Mouse (Mus musculus): ENCODE data around the gene Arsg. TPM values are rescaled to one million over a fixed set of nuclear protein-coding genes. Genes with fewer than 3 reads are reported as not detected.

Gene Arsg
- total RNA-seq, 1 experiment: 1.0 TPM

GRCm38 (mm10) chr11:109460586-109460985 lies 12.6 kb upstream of the Arsg start:
- in situ Hi-C loops (cut with MboI; ENCODE audit: low sequenced_read_pairs in 2 of 2, unreplicated experiment in 2 of 2): no loop called here
- Histone ChIP-seq H3K27ac (ENCODE audit: insufficient read depth, low read depth, low read length, poor library complexity, severe bottlenecking) (no peak overlapping the region), H3K9me3 (ENCODE audit: control insufficient read depth, insufficient read depth, low read depth, low read length) (no peaks in the 10 kb centered on the region), H3K4me3 (ENCODE audit: insufficient read depth in 1 of 2, low read depth in 1 of 2, low read length in 2 of 2, poor library complexity in 1 of 2, severe bottlenecking in 1 of 2) (no peak overlapping the region), H3K9ac (ENCODE audit: insufficient read depth, low read depth, low read length, poor library complexity, severe bottlenecking) (no peak overlapping the region), H3K36me3 (ENCODE audit: control insufficient read depth, insufficient read depth, low read length, poor library complexity, severe bottlenecking) (peaks cover 8% of the 10 kb centered on the region), H3K4me1 (ENCODE audit: control insufficient read depth in 2 of 2, insufficient read depth in 2 of 2, low read length in 2 of 2, poor library complexity in 1 of 2) (no peaks in the 10 kb centered on the region)
- TF ChIP-seq ZNF384 (IDR thresholded peaks at IDR 0.05; ENCODE audit: low read depth, low read length): no peak
- TF ChIP-seq HCFC1 (IDR thresholded peaks at IDR 0.05; ENCODE audit: borderline replicate concordance, insufficient read depth, low read length): no peak
- TF ChIP-seq ZC3H11A (IDR thresholded peaks at IDR 0.05; ENCODE audit: borderline replicate concordance, low read depth, low read length): no peak
- no peak for TF ChIP-seq MAFK (IDR thresholded peaks at IDR 0.05; ENCODE audit: insufficient read depth, low read depth, low read length)
- TF ChIP-seq CHD2 (IDR thresholded peaks at IDR 0.05; ENCODE audit: low read depth, low read length): no peak
- DNase-seq (ENCODE audit: low read depth, low spot score): no peak

- Histone ChIP-seq H3K36me3 (ENCODE audit: control insufficient read depth, insufficient read depth, low read length, poor library complexity, severe bottlenecking) (peaks cover 11% of the 10 kb centered on the region), H3K9me3 (ENCODE audit: control insufficient read depth, insufficient read depth, low read depth, low read length) (no peaks in the 10 kb centered on the region), H3K9ac (ENCODE audit: insufficient read depth, low read depth, low read length, poor library complexity, severe bottlenecking) (no peak overlapping the region), H3K4me1 (ENCODE audit: control insufficient read depth in 2 of 2, insufficient read depth in 2 of 2, low read length in 2 of 2, poor library complexity in 1 of 2) (peaks cover 0 to 2% of the 10 kb centered on the region in 2 experiments; a peak in 1 of 4 replicates), H3K27ac (ENCODE audit: insufficient read depth, low read depth, low read length, poor library complexity, severe bottlenecking) (no peak overlapping the region), H3K4me3 (ENCODE audit: insufficient read depth in 1 of 2, low read depth in 1 of 2, low read length in 2 of 2, poor library complexity in 1 of 2, severe bottlenecking in 1 of 2) (no peak overlapping the region)
- TF ChIP-seq ZNF384 (IDR thresholded peaks at IDR 0.05; ENCODE audit: low read depth, low read length) (no peak), MAFK (IDR thresholded peaks at IDR 0.05; ENCODE audit: insufficient read depth, low read depth, low read length) (no peak), ZC3H11A (IDR thresholded peaks at IDR 0.05; ENCODE audit: borderline replicate concordance, low read depth, low read length) (no peak), CHD2 (IDR thresholded peaks at IDR 0.05; ENCODE audit: low read depth, low read length) (no peak), HCFC1 (IDR thresholded peaks at IDR 0.05; ENCODE audit: borderline replicate concordance, insufficient read depth, low read length) (no peak)
- DNase-seq (ENCODE audit: low read depth, low spot score): no peak
- in situ Hi-C loops (cut with MboI; ENCODE audit: low sequenced_read_pairs in 2 of 2, unreplicated experiment in 2 of 2): no loop called here
Measured at GRCm38 (mm10) chr11:109465068-109465467, 8.1 kb upstream of the Arsg start.

GRCm38 (mm10) chr11:109466987-109467386 lies 6.2 kb upstream of the Arsg start:
- H3K27ac ChIP-seq (ENCODE audit: insufficient read depth, low read depth, low read length, poor library complexity, severe bottlenecking): no peak overlapping the region; the same call in 1 of the 2 replicates
- no peak overlapping the region for H3K9ac ChIP-seq (ENCODE audit: insufficient read depth, low read depth, low read length, poor library complexity, severe bottlenecking)
- peaks cover 11% of the 10 kb centered on the region for H3K36me3 ChIP-seq (ENCODE audit: control insufficient read depth, insufficient read depth, low read length, poor library complexity, severe bottlenecking)
- peaks cover 0 to 3% of the 10 kb centered on the region in 2 experiments; a peak in 1 of 4 replicates for H3K4me1 ChIP-seq (ENCODE audit: control insufficient read depth in 2 of 2, insufficient read depth in 2 of 2, low read length in 2 of 2, poor library complexity in 1 of 2)
- H3K4me3 ChIP-seq (ENCODE audit: insufficient read depth in 1 of 2, low read depth in 1 of 2, low read length in 2 of 2, poor library complexity in 1 of 2, severe bottlenecking in 1 of 2): no peak overlapping the region
- in situ Hi-C loops (cut with MboI; ENCODE audit: low sequenced_read_pairs in 2 of 2, unreplicated experiment in 2 of 2): no loop called here
- no peak for DNase-seq (ENCODE audit: low read depth, low spot score)
- H3K9me3 ChIP-seq (ENCODE audit: control insufficient read depth, insufficient read depth, low read depth, low read length): no peaks in the 10 kb centered on the region
- TF ChIP-seq HCFC1 (IDR thresholded peaks at IDR 0.05; ENCODE audit: borderline replicate concordance, insufficient read depth, low read length): no peak
- TF ChIP-seq ZC3H11A (IDR thresholded peaks at IDR 0.05; ENCODE audit: borderline replicate concordance, low read depth, low read length): no peak
- TF ChIP-seq MAFK (IDR thresholded peaks at IDR 0.05; ENCODE audit: insufficient read depth, low read depth, low read length): no peak
- no peak for TF ChIP-seq CHD2 (IDR thresholded peaks at IDR 0.05; ENCODE audit: low read depth, low read length)
- TF ChIP-seq ZNF384 (IDR thresholded peaks at IDR 0.05; ENCODE audit: low read depth, low read length): no peak

- in situ Hi-C loops (cut with MboI; ENCODE audit: low sequenced_read_pairs in 2 of 2, unreplicated experiment in 2 of 2): no loop called here
- Histone ChIP-seq H3K36me3 (ENCODE audit: control insufficient read depth, insufficient read depth, low read length, poor library complexity, severe bottlenecking) (peaks cover 5% of the 10 kb centered on the region; the same call in 1 of the 2 replicates), H3K4me1 (ENCODE audit: control insufficient read depth in 2 of 2, insufficient read depth in 2 of 2, low read length in 2 of 2, poor library complexity in 1 of 2) (peaks cover 0 to 3% of the 10 kb centered on the region in 2 experiments; a peak in 1 of 4 replicates), H3K27ac (ENCODE audit: insufficient read depth, low read depth, low read length, poor library complexity, severe bottlenecking) (no peak overlapping the region), H3K9me3 (ENCODE audit: control insufficient read depth, insufficient read depth, low read depth, low read length) (no peaks in the 10 kb centered on the region), H3K9ac (ENCODE audit: insufficient read depth, low read depth, low read length, poor library complexity, severe bottlenecking) (no peak overlapping the region), H3K4me3 (ENCODE audit: insufficient read depth in 1 of 2, low read depth in 1 of 2, low read length in 2 of 2, poor library complexity in 1 of 2, severe bottlenecking in 1 of 2) (no peak overlapping the region)
- TF ChIP-seq ZNF384 (IDR thresholded peaks at IDR 0.05; ENCODE audit: low read depth, low read length): no peak
- TF ChIP-seq HCFC1 (IDR thresholded peaks at IDR 0.05; ENCODE audit: borderline replicate concordance, insufficient read depth, low read length): no peak
- TF ChIP-seq ZC3H11A (IDR thresholded peaks at IDR 0.05; ENCODE audit: borderline replicate concordance, low read depth, low read length): no peak
- TF ChIP-seq MAFK (IDR thresholded peaks at IDR 0.05; ENCODE audit: insufficient read depth, low read depth, low read length): no peak
- no peak for TF ChIP-seq CHD2 (IDR thresholded peaks at IDR 0.05; ENCODE audit: low read depth, low read length)
- no peak for DNase-seq (ENCODE audit: low read depth, low spot score)
Measured at GRCm38 (mm10) chr11:109468133-109468532, 5.0 kb upstream of the Arsg start.

All from ES-E14 (cell line).